Mouse (Mus musculus) E14TG2a.4 (cell line): Measurements from ENCODE around the gene Gap43.

Source experiments
- CTCF ChIP-seq: conservative IDR thresholded peaks from 2 replicates; pipeline ENCODE4 v1.5.1; 2014; ENCODE audit warnings: low read length
- NANOG ChIP-seq: IDR thresholded peaks from 2 replicates; pipeline ENCODE4 v1.6.1; 2014; ENCODE audit warnings: borderline replicate concordance, low read length, mixed read lengths

DNA sequence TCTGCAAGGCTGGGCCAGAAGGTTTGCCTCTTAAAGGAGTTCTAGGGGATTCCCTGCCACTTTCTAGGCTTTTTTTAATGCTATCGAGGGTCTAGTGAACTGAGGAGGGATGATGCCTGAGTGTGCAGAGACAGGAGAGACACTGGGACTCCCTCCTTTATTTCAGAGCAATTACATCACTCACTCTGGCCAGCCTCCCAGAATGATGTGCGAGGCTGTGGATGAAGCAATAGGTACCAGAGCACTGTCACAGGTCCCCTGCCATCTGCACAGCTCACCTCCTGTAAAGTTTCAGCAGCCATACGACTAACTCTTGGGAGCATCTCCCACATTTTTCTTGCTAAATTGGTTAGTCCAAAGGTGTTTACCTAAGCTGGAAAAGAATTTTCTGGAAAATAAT is 40.2 kb upstream of the Gap43 start:
- TF ChIP-seq CTCF (no peak), NANOG (no peak)
